Mouse (Mus musculus): ENCODE results near the gene Scaf1.
"Not testable (repeated sequence)": the region's sequence is repeated elsewhere in the genome, so short reads cannot be mapped to it uniquely, and the experiment has no call there.

Gene Scaf1

DNA sequence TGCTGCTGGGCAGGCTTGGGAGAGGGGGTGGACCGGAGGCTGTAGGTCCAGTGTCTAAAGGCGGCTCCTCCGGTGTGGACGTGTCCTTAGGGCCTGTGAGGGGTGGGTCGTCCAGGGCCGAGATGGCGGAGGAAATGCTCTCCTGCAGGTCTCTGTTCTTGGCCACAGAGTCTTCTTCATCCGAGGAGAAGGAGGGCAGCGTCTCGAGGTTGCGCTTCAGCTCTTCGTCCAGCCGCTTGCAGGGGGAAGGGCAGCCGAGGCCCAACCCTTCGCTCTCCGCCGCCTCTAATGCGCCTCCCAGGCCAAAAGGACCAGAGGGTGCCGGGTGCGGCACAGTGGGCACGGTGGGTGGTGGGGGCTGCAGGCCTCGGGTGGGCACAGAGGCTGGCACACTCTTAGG, 29.6 kb upstream of the Scaf1 start:
- no peak for DNase-seq (ENCODE audit: low read depth, low spot score)

DNA sequence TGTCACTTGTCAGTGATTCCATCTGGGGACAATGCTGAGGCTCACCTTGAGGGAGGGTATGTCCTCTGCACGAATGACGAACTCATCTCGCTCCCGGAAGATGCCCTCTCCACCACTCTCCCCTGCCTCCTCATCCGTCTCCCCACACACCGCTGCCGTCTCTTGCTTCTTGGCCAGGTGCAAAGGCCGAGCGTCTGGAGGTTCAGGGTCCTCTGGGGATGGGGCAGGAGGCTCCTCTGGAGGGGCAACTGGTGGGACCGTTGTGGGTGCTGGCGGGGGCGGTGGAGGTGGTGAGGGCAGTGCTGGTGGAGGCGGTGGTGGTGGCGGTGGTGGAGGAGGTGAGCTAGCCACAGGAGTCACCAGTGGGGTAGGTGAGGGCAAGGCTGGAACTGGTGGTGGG, 27.1 kb upstream of the Scaf1 start:
- no peak for DNase-seq (ENCODE audit: low read depth, low spot score)

- DNase-seq (ENCODE audit: low read depth, low spot score), result no peak
These were observed 24.7 kb upstream of the Scaf1 start for GRCm38 (mm10) chr7:45040851-45041250.

GRCm38 (mm10) chr7:45038411-45038810, 22.2 kb upstream of the Scaf1 start:
- DNase-seq (ENCODE audit: low read depth, low spot score), result no peak

DNA sequence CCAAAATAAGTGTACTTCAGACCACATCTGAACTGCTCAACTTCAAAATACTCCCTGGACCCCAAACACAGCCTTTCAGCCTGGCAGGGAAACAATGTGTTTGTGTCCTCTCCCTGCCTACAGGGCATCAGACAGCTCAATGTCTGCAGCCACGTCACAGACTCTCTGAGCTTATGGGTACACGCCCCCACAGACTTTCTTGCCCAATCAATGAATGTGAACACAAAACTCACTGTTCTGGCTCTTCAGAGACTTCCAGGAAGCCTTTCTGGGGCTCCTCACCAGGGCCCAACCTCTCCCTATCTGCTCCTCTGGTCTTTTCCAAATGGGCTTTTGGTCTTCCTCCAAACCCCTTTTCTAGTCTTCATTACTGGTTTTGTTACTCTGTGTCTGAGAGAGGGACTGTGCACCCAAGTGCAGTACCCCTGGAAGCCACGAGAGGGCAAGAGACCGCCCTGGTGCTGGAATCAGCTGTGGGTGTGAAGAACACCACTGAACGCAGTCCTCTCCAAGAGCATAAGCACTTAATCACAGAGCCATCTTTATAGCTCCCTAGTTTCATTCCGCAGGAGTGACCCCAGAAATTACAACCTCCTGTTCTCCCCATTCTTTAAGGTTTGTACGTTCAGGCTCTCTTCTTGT, 21.7 kb upstream of the Scaf1 start:
- no peak for DNase-seq (ENCODE audit: low read depth, low spot score)

- no peak for DNase-seq (ENCODE audit: low read depth, low spot score)
These were observed 20.5 kb upstream of the Scaf1 start for GRCm38 (mm10) chr7:45036702-45037101.

DNA sequence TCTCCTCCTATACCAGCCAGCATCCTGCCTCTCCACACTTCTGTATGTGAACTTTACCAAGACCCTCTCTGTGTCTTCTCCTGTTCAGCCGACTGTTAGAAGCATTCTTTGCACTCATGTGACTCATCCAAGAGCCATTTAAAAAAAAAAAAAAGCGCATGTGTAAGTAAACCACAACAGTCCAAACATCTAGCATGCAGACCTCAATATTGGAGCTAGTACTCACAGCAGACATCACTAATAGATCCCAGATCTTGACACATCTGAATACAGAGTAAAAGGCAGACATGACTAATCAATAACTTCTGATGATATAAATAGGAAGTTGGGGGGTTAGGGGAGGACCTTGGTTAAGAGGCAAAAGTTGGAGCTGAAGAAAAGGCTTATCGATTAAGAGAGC, 19.5 kb upstream of the Scaf1 start:
- DNase-seq (ENCODE audit: low read depth, low spot score), result no peak

GRCm38 (mm10) chr7:45033722-45034359, 17.7 kb upstream of the Scaf1 start:
- DNase-seq (ENCODE audit: low read depth, low spot score), result no peak

DNA sequence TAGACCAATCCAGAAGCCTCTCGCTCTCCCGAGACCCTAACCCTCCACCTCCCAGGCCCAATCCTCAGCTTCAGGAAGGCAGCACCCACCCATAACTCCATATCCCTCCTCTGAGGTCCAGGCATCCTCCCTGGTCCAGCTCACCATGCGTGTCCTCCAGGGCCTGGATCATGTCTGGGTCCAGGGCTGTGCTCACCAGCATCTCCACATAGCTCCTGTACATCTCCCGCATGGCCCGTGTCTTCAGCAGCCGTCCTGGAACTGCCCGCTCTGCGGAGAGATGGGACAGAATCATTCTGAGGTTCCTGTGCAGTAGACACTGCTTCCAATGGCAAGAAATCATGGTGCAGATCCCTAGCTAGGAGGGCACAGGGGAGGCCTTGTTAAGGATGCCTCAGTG, 14.7 kb upstream of the Scaf1 start:
- no peak for DNase-seq (ENCODE audit: low read depth, low spot score)

DNA sequence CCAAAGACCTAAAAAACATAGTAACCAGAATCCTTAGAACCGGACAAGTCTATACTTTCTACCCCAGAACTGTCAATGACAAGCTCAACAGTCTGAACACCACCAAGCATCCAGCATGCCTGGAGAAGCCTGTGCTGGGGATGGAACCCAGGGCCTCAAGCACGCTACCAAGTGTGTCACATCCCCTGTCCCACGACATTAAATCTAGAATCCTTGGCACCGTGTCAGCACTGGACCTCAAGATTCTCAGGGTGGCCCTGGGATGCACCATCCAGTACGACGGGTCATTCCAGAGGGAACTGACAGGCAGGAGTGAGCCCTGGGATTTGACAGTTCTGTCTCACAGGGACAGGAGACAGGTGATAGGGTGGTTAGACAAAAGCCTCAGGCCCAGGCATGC, 13.8 kb upstream of the Scaf1 start:
- DNase-seq (ENCODE audit: low read depth, low spot score), result no peak

GRCm38 (mm10) chr7:45028351-45028750, 12.2 kb upstream of the Scaf1 start:
- DNase-seq (ENCODE audit: low read depth, low spot score), result no peak

DNA sequence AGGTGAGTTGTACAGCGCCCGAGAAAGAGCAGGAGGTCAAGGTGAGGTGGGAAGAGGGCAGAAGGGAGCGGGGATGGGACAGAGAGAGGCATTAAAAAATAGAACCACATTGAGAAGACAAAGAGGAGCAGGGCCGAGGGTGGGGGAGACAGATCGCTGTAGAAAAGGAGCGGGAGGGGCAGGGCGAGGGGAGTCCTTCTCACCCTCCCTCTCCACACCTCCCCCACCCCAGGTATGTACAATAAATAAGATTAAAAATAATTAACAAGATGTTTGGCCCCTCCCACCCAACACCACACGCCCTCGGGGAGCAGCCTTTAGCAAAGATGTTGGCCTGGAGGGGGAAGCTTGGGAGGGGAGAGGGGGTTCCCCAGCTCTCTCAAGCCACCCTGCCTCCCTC, 11.6 kb upstream of the Scaf1 start:
- no peak for DNase-seq (ENCODE audit: low read depth, low spot score)

DNA sequence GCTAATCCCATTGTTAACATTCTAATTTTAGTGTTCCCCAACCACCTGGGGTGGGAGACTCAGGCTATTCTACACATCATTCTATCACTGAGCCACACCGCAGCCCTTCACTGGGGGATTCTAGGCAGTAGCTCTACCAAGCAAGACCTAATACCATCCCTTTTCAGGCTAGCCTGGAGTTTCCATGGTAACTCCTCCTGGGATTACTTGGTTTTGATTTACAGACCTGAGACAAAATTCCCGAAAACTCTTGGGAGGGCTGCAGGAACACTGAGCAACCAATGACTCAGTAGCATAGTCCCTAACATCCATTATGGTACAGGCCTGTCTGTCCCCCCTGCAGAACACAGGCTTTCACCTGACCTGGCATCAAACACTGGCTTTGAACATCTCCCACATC, 10.1 kb upstream of the Scaf1 start:
- DNase-seq (ENCODE audit: low read depth, low spot score), result no peak

- DNase-seq (ENCODE audit: low read depth, low spot score), result no peak
These were observed 9.5 kb upstream of the Scaf1 start for GRCm38 (mm10) chr7:45025601-45026220.

DNA sequence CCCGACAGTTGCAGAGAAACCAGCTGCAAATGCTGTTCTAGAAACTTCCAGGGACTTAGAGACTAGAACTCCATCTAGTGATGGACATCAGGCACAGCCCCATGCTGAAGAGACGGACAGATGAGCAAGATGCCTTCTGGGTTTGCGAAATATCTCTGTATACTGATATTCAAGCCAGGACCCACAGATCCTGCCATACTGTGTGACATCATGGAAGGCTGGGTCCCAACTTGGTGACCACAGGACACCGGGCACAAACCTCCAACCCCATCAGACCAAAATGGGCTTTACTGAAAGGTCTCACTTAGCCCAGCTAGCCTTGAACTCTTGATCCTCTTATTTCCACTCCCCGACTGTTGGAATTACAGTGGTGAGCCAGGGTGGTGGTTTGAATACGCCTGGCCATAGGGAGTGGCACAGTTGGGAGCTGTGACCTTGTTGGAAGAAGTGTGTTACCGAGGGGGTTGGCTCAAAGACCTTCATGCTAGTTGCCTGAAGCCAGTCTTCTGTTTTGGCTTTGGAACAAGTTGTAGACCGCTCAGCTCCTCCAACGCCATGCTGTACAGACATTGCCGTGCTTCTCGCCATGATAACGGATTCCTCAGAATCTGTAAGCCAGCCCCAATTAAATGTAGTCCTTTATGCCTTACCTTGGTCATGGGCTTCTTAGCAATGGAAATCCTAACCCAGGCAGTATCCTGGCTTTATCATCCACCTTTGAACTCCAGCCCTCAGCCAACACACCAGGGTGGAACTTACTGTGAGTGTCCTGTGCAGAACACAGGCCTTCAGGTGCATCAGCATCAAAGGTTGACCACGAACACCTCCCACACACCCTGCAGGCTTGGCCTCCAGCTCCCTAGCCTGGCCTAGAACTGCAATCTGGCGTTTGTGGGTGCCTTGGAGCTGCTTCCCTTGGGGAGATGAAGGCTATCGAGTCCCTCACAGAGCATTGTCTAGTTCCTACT, 8.4 kb upstream of the Scaf1 start:
- no peak for DNase-seq (ENCODE audit: low read depth, low spot score)

DNA sequence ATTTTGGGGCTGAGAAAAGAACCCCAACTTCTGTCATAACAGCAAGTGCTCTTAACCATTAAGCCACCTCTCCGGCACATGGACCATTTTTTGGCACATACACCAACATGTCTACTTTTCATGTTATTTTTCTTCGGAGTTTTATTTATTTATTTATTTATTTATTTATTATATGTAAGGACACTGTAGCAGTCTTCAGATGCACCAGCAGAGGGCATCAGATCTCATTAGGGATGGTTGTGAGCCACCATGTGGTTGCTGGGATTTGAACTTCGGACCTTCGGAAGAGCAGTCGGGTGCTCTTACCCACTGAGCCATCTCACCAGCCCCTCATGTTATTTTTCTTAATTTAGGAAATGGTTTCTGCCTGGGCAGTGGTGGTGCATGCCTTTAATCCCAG, 7.5 kb upstream of the Scaf1 start:
- not testable (repeated sequence) for DNase-seq (ENCODE audit: low read depth, low spot score)

DNA sequence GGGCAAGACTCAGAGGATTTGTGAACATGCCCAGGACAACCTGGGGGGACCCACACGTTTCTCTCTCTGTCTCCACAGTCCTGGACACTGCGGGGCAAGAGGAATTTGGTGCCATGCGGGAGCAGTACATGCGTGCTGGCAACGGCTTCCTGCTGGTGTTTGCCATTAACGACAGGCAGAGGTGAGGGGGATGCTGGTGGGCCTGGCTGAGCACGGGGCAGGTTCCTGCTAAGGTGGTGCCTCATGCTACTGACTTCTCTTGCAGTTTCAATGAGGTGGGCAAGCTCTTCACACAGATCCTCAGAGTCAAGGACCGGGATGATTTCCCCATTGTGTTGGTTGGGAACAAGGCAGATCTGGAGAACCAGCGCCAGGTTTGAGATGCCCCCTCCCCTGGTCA, 4.1 kb upstream of the Scaf1 start:
- DNase-seq (ENCODE audit: low read depth, low spot score), result no peak

DNA sequence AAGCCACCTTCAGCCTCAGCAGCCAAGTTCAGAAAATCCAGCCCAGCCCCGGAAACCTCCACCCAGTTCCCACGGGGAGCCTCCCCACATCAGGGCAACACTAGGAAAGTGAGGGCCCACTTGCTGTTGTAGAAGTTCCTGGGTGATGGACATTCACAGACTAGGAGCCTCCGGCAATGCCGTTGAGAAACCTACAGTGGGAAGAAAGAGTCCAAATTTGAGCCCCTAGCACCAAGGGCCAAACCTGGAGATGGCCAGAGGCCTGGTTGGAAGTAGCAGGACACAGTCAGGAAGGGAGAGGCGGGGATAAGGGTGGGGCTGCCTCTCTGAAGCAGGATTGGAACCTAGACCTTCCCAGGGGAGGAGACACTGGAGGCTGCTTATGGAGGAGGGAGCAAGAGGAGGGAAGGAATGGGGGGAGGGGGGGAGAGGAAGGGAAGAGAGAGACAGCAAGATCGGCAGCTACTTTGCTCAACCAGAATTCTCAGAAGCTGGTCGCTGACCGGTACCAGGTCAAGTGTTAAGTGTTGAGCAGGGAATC, 2.9 kb upstream of the Scaf1 start:
- DNase-seq (ENCODE audit: low read depth, low spot score), result peak; percentile 31

GRCm38 (mm10) chr7:45017242-45018061, 1.3 kb upstream of the Scaf1 start, which contains the start of gene Rras:
Rras (plus strand) TSS chr7:45017961.
- DNase-seq (ENCODE audit: low read depth, low spot score), result peak; percentile 96

DNA sequence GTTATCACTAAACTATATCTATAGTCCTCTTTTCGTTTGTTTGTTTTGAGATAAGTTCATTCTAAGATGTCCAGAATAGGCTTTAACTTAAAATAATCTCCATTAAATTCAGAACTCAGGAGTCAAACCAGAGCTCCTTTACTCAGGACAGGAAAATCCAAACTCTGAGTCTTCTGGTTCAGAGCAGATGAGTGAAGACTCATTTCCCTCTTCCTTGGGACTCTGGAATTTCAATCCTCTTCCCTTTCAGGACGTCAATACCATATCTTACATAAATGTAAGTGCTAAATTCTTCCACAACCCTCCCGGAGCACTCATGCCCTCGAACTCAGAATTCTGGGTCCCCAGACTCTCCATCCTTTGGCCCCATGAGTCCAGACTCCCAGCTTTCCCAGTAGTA, 598 bp upstream of the Scaf1 start:
- DNase-seq (ENCODE audit: low read depth, low spot score), result no peak
